Mouse (Mus musculus): ENCODE measurements around the gene Ndufaf1.
"Not testable (repeated sequence)": the region's sequence is repeated elsewhere in the genome, so short reads cannot be mapped to it uniquely, and the experiment has no call there.

Ndufaf1 gene

DNA sequence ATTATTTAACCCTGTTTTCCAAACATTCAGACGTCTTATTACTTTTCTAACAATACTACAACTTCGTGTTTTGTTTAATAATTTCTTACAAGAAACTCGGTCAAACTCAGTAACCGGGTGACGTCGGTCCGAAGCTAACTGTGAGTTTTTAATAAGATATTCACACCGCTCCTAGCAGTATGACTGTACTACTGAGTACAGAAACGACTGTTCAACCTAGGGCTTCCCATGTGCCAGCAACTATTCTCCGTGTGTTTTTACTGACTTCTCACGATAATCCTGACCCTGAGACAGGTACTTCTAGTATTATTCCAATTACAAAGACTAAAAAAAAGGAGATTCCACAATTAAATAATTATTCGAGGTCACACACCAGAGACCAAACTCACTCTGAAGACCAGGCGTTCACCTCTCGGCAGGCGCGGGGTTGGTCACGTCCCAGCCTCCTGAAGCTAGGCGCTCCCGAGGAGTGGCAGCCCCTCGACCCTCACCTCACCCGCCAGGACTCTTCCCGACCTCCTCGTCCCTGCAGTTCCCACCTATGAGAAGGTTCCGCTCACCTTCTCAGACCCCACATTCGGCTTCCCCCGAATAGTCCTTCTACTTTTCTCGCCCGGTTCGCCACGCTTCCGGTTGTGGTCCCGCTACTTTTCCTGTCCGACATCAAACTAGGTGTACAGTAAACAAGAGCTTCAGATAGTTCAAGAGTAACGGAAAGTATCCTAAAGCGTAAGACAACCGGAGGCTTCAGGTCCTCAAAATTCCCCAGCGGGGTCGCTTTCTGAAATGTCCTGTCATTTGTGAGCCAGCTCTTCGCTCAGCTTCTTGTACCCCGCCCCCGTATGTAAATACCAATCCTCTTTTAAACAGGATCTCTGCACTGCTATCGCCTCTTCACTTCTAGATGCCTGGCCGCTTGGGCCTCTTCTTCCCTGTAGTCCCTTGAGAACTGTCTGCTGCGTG lies at the start of gene Ndufaf1:
Gene Ndufaf1 (minus strand): TSS at position 608 of the 963 bp plus-strand sequence.
- DNase-seq (ENCODE audit: low spot score), result peak; percentile 89

DNA sequence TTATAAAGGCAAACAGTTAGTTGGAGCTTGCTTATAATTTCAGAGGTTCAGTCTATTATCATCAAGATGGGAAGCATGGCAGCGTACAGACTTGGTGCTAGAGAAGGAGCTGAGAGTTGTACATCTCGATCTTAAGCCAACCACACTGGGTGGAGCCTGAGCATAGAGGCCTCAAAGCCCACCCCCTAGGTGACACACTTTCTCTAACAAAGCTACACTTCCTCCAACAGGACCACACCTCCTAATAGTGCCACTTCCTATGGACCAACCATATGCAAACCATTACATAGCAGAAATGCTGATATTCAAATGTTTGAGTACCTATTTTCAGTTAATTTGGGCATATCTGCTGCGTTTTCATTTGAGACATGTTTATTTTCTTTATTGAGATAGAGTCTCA lies 47.4 kb upstream of the Ndufaf1 start:
- no peak for DNase-seq (ENCODE audit: low spot score)

DNA sequence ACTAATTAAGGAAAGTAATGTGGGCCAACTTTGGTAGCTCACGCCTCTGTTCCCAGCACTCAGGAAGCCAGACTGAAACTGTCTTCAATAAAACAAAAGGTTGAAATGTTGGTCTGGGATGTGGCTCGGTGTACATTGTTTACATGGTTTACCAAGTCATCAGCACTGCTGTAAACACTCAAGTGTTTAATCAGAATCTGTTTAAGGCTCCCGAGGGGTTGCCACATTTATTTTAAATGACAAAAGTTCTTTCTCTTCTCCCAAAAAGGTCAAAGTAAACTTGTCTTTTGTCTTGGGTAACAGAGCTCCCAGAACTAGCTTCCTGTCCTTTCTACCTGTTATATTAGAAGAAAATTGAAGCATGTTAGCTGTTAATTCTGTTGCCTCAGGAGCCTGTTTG lies 45.0 kb upstream of the Ndufaf1 start:
- no peak for DNase-seq (ENCODE audit: low spot score)

DNA sequence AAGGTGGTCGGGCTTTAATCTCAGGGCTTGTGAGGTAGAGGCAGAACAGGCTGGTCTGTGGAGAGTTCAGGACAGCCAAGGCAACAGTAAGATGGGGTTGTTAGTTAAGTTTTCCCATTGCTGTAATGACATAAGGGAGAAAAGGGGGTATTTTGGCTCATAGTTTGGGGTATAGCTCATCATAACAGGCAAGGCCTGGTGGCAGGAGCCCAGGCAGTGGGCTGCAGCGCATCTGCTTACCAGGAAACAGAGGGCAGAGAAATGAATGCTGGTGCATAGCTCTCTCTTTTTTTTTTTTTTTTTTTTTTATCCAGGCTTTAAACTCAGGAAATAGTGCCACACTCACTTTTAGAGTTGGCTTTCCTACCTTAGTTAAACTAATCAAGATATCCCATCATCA lies 40.5 kb upstream of the Ndufaf1 start:
- no peak for DNase-seq (ENCODE audit: low spot score)

DNA sequence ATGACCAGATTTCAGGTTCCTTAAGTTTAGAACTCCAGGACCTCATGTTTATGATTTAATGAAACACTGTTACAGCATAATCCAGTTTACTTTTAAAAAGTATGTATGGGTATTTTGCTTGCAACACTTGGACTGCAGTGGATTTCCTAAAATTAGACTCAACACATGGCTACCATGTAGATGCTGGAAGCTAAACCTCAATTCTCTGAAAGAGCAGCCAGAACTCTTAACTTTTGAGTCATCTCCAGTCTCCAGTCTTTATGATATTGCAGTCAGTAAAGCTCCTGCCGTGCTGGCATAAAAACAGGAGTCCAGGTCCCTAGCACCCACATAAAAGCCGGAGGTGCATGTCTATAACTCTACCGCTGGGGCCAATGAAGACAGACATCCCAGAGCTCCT lies 37.3 kb upstream of the Ndufaf1 start:
- DNase-seq (ENCODE audit: low spot score), result no peak

DNA sequence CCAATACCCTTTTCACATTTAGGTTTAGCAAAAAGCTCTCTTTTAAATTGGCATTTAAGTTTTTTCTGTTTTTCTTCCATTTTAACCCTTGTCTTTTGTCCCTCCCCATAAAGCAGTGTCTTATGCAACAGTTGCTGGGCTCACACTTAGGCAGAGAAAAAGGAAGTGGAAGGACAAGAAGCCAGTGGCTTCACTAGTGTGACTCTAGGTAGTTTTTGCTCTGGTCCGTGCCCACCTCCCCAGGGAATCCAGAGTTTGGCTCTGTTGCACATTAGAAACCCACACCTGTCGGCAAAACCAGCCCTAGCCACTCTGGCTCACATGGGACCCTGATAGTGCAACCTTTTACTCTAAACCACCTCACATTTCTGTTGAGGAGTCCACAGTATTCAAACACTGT lies 35.8 kb upstream of the Ndufaf1 start:
- no peak for DNase-seq (ENCODE audit: low spot score)

DNA sequence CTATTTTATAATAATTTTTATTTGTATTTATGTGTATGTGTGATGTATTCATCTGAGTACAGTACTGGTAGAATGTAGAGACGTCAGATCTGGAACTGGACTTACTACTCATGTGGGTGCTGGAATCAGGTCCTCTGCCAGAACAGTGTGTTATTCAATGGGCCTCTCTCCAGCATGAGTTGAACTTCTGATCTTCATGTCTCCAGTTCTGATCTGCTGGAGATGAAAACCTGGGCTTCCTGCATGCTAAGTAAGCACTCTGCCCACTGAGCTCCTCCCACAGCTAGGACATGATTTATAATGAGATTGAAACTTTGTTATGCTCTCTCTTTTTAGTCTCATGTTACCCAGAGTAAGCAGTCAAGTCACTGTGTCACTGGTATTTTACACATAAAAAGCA lies 33.5 kb upstream of the Ndufaf1 start:
- DNase-seq (ENCODE audit: low spot score), result no peak

DNA sequence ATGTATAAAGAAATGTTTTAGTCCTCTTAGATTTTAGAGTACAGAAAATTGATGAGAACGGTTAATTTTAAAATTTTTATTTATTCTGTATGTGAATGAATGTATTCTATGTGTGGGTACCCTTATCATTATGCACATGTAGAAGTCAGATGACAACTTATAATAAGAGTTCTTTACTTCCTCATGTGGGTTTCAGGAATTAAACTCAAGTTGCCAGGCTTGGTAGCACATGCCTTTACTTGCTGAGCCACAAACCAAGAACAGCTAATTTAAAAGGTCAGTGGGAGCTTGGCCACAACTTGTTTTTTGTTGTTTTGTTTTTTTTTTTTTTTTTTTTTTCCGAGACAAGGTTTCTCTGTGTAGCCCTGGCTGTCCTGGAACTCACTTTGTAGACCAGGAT lies 32.2 kb upstream of the Ndufaf1 start:
- no peak for DNase-seq (ENCODE audit: low spot score)

DNA sequence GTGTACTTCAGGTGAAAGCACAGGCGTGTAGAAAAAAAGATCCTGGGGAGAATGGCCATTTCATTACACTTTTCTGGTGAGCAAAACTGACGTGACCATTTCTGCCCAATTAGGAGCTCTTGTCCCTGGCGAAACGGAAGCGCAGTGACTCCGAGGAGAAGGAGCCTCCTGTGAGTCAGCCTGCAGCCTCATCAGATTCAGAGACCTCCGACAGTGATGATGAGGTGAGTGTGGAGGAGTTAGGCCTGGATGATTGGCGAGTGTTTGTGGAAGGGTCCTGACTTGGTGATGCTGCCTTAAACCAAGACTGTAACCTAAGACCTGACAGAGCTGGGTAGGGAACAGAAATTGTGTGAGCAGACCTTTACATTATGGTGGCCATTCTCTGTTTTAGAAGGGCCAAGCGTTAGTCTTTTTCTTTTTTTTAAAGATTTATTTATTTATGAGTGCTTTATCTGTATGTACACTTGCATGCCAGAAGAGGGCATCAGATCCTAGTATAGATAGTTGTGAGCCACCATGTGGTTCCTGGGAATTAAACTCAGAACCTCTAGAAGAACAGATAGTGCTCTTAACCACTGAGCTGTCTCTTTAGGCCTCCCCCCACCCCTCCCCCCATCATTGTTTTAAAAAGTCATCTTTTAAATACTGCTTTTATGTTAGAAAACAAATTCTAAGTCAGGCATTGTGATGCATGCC lies 29.5 kb upstream of the Ndufaf1 start:
- no peak for DNase-seq (ENCODE audit: low spot score)

DNA sequence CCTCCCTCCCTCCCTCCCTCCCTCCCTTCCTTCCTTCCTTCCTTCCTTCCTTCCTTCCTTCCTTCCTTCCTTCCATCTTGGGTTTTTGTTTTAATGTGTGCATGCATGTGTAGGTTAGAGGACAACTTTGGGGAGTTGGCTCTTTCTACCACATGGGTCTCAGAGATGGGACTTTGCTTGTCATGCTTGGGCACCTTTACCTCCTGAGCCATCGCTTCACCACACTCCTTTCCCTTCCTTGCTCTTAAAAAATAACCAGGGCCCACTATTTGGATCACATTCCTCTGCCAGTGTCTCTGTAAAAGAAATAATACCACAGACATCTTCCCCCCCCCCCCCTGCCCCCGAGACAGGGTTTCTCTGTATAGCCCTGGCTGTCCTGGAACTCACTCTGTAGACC lies 21.1 kb upstream of the Ndufaf1 start:
- DNase-seq (ENCODE audit: low spot score), result no peak

DNA sequence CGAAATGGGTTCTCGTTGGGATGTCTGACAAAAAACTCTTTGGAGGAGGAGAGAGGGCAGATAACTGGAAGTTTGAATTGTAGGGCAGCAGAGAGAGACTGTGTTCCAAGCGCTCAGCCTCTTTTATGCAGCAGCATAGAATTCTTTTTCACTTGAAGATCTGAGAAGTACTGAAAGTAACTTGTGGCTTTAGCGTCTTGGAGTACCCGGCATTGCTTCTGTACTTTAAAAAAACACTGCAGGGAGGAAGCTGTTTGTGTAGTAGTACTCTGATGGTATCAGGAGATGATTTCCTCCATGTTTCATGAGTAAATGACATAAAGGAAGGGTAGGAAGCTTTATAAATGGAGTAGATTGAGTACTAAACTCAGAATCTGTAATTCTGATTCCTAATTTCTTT lies 13.2 kb upstream of the Ndufaf1 start:
- no peak for DNase-seq (ENCODE audit: low spot score)

DNA sequence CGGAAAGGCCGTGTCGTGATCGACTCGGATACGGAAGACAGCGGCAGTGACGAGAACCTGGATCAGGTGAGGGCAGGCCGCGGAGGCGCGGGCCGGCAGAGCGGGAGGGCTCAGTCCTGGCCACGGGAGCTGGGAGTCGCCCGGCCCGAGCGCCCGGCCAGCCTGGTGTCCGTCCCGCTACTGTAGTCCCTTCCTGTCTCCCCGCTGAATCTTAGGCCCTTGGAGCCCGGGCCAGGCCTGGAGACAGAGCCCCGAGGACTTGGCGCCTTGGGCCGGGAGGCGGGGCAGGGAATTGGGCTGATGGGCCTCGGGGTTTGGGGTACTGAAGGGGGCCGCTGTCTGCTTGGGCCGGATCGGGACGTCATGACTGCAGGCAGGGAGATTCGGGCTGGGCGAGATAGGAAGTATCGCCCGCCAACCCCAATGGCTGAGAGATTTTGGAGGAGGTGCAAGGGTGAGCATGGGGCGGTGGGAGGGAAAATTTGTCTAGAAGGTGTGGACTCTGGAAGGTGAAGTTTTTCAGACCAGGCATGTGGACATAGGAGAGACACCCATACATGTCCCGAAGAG lies 12.7 kb upstream of the Ndufaf1 start:
- no peak for DNase-seq (ENCODE audit: low spot score)

DNA sequence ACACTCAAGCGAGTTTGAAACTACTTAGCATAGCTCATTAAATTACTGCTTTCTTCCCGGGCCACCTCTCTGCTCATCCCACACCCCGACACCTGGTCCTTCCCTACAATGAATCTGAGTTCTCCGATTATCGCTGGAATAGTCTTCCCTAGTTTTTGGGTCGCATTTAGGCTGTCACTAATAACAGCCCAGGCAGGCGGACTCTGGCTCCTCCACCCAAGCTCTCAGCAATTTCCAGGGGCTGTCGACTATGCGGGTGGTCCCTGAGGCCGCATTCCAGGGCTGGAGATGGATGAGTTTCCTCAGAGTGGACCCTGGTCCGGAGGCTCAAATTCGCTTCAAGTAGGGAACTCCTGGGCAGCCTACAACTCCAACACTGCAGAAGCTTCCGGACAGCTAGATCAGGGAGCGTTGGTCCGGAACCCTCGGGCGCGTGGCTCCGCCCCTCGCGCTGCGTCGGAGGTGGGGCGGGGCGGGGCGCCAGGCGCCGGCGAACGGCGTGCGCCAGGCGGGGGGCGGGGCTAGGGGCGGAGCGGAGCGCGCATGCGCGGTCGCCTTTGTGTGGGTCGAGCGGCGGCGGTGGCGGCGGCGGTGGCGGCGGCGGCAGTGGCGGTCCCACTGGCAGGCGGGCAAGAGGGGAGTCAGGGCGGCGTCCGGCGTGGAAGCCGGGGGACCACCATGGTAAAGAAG lies 12.0 kb upstream of the Ndufaf1 start, which contains the start of gene Rtf1:
Gene Rtf1 (plus strand): TSS at position 544 of the 690 bp plus-strand sequence.
- peak; percentile 93 for DNase-seq (ENCODE audit: low spot score)

DNA sequence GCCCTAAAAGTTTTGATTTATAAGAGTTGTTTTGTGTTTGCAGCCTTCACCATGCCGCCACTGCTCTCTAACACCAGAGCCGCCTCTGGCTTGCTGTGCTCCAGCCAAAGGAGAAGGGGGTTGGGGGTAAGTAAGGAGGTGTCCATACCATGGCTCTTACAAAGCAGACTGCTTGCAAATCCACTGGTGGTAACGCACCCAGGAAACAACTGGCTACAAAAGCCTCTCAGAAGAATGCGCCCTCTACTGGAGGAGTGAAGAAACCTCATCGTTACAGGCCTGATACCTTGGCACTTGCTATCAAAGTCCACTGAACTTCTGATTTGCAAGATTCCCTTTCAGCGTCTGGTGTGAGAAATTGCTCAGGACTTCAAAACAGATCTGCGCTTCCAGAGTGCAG lies 6.4 kb upstream of the Ndufaf1 start:
- DNase-seq (ENCODE audit: low spot score), result peak; percentile 24

DNA sequence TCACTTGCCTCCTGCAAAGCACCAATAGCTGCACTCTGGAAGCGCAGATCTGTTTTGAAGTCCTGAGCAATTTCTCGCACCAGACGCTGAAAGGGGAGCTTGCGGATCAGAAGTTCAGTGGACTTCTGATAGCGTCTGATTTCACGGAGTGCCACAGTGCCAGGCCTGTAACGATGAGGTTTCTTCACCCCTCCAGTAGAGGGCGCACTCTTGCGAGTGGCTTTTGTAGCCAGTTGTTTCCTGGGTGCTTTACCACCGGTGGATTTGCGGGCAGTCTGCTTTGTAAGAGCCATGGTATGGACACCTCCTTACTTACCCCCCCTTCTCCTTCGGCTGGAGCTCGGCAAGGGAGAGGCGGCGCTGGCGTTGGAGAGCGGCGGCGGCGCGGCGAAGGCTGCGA lies 3.1 kb upstream of the Ndufaf1 start:
- not testable (repeated sequence) for DNase-seq (ENCODE audit: low spot score)

DNA sequence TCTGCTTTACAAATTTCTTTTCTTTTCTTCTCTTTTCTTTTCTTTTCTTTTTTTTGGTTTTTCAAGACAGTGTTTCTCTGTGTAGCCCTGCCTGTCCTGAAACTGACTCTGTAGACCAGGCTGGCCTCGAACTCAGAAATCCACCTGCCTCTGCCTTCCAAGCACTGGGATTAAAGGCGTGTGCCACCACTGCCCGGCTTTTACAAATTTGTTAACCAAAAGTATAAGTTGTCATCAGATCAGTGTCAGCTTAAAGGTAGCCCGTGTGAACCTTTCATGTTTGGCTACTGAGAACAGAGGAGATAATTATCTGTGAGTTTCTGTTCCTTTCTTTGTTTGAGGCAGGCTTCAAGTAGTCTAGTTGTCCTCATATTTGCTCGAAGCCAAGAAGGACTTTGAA lies 18.4 kb downstream of the Ndufaf1 start:
- DNase-seq (ENCODE audit: low spot score), result no peak

DNA sequence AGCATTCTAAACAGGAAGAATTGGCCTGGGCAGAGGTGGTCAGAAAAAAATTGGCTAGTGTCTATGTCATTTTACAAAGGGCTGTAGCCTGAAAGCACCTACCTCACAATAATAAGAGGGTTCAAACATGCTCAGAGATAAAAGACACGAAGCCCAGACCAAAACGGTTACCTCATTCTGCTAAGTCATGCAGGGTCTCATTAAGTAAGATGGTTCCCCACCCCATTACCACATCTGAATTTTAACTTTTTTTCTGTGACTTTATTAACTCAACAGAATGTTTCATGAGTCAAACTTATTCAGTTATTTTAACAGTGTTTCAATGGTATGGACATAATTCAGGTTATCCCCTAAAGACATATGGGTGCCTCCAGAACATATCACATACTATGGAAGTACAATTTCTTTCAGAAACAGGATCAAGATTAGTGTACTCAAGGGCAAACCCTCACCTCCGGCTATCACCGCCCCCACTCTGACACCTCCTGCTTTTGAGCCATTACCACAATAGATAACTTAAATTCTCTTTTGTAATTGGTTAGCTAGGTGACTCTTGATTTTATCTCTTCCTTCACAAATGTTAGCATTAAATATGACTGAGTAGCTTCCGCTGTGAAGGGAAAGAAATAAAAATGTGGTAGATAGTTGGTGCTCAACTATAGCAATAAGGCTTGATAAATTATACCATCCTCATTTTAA lies 21.3 kb downstream of the Ndufaf1 start:
- DNase-seq (ENCODE audit: low spot score), result no peak

DNA sequence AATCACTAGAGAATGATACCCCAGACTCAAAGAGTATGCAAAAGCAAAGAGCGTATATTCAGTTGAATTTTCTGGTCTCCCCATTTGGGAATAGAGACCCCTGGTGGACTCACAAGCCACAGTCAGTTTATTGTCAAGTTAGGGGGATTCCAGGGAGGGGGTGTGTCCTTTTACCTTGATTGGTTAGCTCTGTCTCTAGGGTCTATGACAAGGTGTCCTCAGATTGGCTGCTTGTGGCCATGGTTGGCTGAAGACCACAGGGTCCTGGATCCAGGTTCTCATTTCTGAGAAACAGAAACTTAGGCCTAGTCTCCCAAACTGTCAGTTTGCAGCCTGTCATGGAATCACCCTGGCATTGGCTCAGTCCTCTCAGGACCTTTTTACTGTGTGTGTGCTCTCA lies 25.8 kb downstream of the Ndufaf1 start:
- DNase-seq (ENCODE audit: low spot score), result no peak

DNA sequence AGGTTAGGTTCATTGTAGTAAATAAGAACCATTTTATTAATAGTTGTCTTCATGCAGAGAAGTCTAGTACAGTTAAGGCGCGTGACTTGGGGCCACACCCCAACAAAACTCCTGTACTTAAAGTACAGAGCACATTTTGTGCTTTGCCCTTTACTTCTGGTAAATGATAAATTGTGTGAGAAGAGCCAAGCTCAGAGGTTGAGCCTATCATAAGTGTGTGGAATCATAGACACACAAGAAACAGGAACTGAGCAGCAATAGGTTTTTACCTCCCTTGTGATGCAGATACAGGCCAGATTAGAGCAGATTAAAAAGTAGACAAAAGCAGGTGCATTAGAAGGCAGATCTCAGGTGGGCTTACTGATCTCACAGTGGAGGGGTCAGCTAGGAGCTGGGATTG lies 41.3 kb downstream of the Ndufaf1 start:
- DNase-seq (ENCODE audit: low spot score), result no peak

DNA sequence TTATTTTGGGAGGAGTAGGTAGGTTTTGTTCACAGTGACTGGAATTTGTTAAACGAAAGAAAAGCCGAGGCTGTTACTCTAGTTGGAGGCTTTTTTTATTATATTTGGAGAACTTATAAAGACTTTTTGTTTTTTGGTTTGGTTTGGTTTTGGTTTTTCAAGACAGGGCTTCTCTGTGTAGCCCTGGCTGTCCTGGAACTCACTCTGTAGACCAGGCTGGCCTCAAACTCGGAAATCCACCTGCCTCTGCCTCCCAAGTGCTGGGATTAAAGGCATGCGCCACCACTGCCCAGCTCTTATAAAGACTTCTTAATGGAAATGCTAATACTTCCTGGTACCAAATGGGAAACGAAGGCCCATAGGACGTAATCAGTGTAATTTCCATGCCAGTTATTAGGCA lies 43.6 kb downstream of the Ndufaf1 start:
- not testable (repeated sequence) for DNase-seq (ENCODE audit: low spot score)

DNA sequence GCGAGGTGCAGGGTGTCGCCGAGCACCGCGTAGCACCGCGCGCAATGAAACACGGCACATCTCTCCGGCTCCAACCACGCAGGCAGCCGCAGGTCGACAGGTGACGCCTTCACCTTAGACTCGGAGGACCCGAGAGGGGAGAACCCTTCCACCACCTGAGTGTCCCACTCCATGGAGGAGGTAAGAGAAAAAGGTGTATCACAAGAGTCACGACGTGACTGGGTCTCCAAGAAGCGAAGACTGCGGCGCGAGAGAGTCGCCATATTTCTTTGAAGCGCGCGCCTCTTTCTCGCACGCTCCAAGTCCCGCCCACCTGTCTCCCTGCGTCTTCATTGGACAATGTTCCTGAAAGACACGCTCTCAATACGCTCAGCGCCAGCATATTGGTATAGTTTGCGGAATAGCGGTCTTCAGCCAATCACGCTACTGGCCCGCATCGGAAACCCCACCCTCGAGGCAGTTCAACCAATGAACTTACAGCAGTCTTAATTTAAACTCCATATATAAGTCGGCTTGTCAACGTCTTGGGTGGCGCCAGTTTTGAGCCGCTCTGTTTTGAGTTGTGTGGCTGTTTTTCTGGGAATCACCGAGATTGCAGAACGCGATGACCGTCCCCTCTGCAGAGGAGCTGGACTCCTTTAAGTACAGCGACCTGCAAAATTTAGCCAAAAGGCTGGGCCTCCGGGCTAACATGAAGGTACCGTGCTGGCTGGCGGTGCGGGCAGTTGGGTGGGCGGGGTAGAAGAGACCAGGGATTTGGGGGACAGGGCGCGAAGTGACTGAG lies 44.2 kb downstream of the Ndufaf1 start, which contains the start of the genes Nusap1 and Oip5:
Gene Nusap1 (plus strand): TSS at position 100 of the 784 bp plus-strand sequence.
Gene Oip5 (minus strand): TSS at position 271 of the 784 bp plus-strand sequence.
- peak; percentile 98 for DNase-seq (ENCODE audit: low spot score)

Measured in testis, postnatal 14 days (tissue).